Mouse (Mus musculus) forebrain, embryonic 15.5 days (tissue): ENCODE results near the gene B3gat3. TPM values are rescaled to one million over a fixed set of nuclear protein-coding genes. Genes with fewer than 3 reads are reported as not detected.

Source experiments
- ATAC-seq: fragments of 200-750 bp; cut with Nextera tagmentation; replicated peaks from 2 replicates; pipeline ENCODE4 v1.8.0; 2017; ENCODE audit warnings: mild to moderate bottlenecking, moderate TSS enrichment, moderate library complexity
- H3K27ac ChIP-seq: fragments of 300-500 bp; sonication (generic); replicated peaks from 2 replicates; pipeline ENCODE4 v1.5.1; 2015; ENCODE audit warnings: mild to moderate bottlenecking, inconsistent platforms
- H3K27me3 ChIP-seq: fragments of 300-500 bp; sonication (generic); 2 replicates; pipeline ENCODE4 v1.6.1; 2015; ENCODE audit warnings: inconsistent platforms
- H3K36me3 ChIP-seq: fragments of 300-500 bp; sonication (generic); 2 replicates; pipeline ENCODE4 v1.6.1; 2015; ENCODE audit warnings: mild to moderate bottlenecking, inconsistent platforms
- H3K4me1 ChIP-seq: fragments of 300-500 bp; sonication (generic); 2 replicates; pipeline ENCODE4 v1.6.1; 2015; ENCODE audit warnings: inconsistent platforms
- H3K4me2 ChIP-seq: fragments of 300-500 bp; sonication (generic); replicated peaks from 2 replicates; pipeline ENCODE4 v1.6.1; 2015; ENCODE audit warnings: mild to moderate bottlenecking, inconsistent platforms
- H3K4me3 ChIP-seq: fragments of 300-500 bp; sonication (generic); 2 replicates; pipeline ENCODE4 v1.5.1; 2015; ENCODE audit warnings: mild to moderate bottlenecking, inconsistent platforms
- H3K9ac ChIP-seq: fragments of 300-500 bp; sonication (generic); replicated peaks from 2 replicates; pipeline ENCODE4 v1.6.1; 2015; ENCODE audit warnings: mild to moderate bottlenecking, inconsistent platforms
- H3K9me3 ChIP-seq: fragments of 300-500 bp; sonication (generic); 2 replicates; pipeline ENCODE4 v1.6.1; 2016; ENCODE audit warnings: inconsistent platforms
- WGBS: fragments of 180-500 bp; shearing (Covaris S2); methylation state at CpG from one replicate; pipeline ENCODE4 v1.1.7; 2015; ENCODE audit warnings: mixed read lengths; 5-methylcytosine and 5-hydroxymethylcytosine counted together
- polyA plus RNA-seq: library from polyadenylated mRNA; unstranded; fragments of >200 nt; fragmentation: Nextera tagmentation; extraction: Ambion mirVana; gene quantifications from 2 replicates; pipeline ENCODE4 v1.2.1, GENCODE M21; 2015

The B3gat3 gene
- polyA plus RNA-seq, 1 experiment from 2014 or later: 81.0 TPM

DNA sequence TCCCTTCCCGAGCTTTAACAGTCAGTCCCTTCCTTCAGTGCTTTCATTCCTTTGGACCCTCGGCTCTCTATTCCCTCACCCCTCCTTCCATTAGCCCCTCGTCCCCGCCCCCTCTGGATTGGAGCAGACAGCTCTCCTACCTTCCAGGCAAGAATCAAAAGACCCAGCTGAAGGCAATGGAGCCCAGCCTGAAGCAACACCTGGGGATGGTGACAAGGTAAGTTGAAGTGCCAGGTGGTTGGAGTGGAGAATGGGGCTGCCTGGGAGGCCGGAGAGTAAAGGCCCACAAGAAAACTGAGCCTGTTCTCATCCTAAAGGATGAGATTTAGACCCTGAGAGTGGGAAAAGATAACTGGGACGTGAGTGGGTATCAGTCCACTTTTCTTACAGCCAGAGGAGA is 11.6 kb upstream of the B3gat3 start:
- Histone ChIP-seq H3K4me3 (no peak overlapping the region), H3K27me3 (no peaks in the 10 kb centered on the region), H3K4me1 (no peaks in the 10 kb centered on the region), H3K27ac (no peak overlapping the region), H3K9ac (no peak overlapping the region), H3K9me3 (no peaks in the 10 kb centered on the region), H3K4me2 (no peak overlapping the region), H3K36me3 (peaks cover 96% of the 10 kb centered on the region)
- ATAC-seq: no peak
- 93% methylated on average over 6 of the region's 6 CpGs for WGBS

DNA sequence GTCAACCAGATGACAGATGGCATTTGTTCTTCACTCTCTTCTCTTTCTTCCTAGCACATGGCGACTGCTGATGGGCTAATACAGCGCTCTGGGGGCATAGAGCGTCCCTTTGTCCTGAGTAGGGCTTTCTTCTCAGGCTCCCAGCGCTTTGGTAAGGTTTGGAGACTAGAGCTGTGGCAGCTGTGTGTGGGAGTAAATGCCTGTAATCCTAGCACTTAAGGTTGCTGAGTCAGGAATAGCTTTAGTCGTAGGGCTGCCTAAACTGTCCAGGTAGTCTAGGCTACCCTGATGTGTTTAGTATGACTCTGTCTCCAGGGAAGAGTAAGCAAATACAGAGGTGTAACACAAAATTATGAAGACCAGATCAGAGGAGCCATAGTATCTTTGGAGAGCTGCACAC is 8.4 kb upstream of the B3gat3 start:
- Histone ChIP-seq H3K36me3 (peaks cover 98% of the 10 kb centered on the region), H3K9ac (no peak overlapping the region), H3K9me3 (no peaks in the 10 kb centered on the region), H3K4me1 (no peaks in the 10 kb centered on the region), H3K27ac (no peak overlapping the region), H3K27me3 (no peaks in the 10 kb centered on the region), H3K4me2 (no peak overlapping the region), H3K4me3 (no peak overlapping the region)
- ATAC-seq: no peak
- WGBS: 87% methylated on average over 5 of the region's 5 CpGs

DNA sequence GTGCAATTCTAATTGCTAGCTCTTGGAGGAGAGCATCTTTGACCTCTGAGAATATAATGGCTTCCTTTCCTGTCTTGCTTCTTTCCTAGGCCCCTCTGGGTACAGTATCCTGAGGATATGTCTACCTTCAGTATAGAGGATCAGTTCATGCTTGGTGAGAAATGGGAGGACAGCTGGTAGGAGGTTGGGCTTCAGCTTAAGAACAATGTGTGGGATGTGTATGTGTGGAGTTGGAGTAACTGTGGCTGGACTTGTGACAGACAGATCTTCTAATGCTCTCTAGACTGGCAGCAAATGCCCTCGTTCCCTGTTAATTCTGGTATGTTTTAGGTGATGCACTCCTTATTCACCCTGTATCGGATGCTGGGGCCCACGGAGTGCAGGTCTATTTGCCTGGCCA is 6.0 kb upstream of the B3gat3 start:
- H3K27ac ChIP-seq: no peak overlapping the region
- ATAC-seq: no peak
- no peaks in the 10 kb centered on the region for H3K9me3 ChIP-seq
- no peak overlapping the region for H3K4me3 ChIP-seq
- H3K36me3 ChIP-seq: peaks cover 77% of the 10 kb centered on the region
- no peak overlapping the region for H3K4me2 ChIP-seq
- no peak overlapping the region for H3K9ac ChIP-seq
- WGBS: 95% methylated on average over 3 of the region's 3 CpGs
- no peaks in the 10 kb centered on the region for H3K27me3 ChIP-seq
- H3K4me1 ChIP-seq: no peaks in the 10 kb centered on the region

DNA sequence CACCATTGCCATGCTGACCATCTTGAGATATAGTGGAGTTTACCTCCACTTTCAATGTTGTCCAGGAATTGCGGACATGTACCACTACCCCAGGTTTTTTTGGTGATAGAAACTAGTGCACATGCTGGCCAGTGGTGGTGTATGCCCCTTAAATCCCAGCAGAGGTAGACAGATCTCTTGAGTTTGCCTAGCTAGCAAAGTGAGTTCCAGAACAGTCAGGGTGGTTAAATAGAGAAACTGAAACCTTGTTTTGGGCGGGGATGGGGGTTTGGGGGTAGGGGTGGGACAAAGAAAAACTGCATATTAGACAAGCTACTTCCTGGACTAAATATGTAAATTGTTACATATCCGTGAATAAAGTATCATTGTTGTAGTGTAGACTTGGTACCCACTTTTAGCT is 1.2 kb upstream of the B3gat3 start:
- H3K4me1 ChIP-seq: peaks cover 18% of the 10 kb centered on the region
- ATAC-seq: no peak
- no peak overlapping the region for H3K4me3 ChIP-seq
- no peaks in the 10 kb centered on the region for H3K27me3 ChIP-seq
- 95% methylated on average over 3 of the region's 3 CpGs for WGBS
- no peak overlapping the region for H3K27ac ChIP-seq
- no peaks in the 10 kb centered on the region for H3K9me3 ChIP-seq
- no peak overlapping the region for H3K9ac ChIP-seq
- H3K4me2 ChIP-seq: no peak overlapping the region
- peaks cover 29% of the 10 kb centered on the region for H3K36me3 ChIP-seq

DNA sequence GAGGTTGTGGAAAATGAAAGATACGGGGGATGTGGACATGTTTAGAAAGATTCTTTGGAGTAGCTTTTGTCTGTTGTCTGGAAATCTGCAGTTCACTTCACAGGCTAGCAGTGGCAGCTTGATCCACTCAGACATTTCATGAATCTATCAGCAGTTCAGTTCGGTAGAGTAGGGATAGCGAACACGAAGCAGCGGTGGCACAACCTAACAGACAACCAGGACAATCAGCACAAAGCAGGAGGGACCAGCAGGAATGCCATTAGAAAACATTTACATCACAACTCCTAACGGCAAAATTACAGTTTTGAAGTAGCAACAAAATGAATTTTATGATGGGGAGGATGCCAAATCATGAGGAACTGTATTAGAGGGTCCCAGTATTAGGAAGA is 496 bp upstream of the B3gat3 start:
- ATAC-seq: 0 out of 2 replicates have a peak, but pooled peaks have one; percentile 10
- peak overlapping the region; percentile 85 for H3K27ac ChIP-seq
- H3K4me1 ChIP-seq: peaks cover 18% of the 10 kb centered on the region
- H3K36me3 ChIP-seq: peaks cover 26% of the 10 kb centered on the region
- H3K9me3 ChIP-seq: no peaks in the 10 kb centered on the region
- H3K4me2 ChIP-seq: peak overlapping the region; percentile 68
- peak overlapping the region; percentile 74 for H3K4me3 ChIP-seq
- H3K27me3 ChIP-seq: no peaks in the 10 kb centered on the region
- peak overlapping the region; percentile 81 for H3K9ac ChIP-seq
- WGBS: 68% methylated on average over 6 of the region's 6 CpGs

DNA sequence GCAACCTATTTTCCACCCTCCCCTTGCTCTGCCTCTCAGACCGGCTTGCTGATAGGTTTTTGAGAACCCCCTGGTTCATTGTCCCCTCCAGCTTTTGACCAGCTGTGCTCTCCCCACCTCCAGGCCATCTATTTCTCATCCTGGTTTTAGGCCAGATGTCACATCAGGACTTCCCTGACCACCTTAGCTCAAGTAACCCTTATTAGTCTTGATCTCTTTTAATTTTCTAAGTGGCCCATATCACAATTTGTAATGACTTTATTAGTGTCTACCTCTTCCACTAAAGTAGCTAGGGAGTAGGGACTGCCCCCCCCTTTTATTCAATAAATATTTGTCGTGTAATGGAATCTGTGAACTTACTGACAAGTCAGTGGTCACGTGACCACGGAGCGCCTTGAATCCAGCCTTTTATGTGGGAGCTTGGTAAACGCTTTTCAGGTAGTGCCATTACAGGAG is 690 bp downstream of the B3gat3 start:
- no peak; the same call in 1 of the 2 replicates for ATAC-seq
- Histone ChIP-seq H3K27me3 (no peaks in the 10 kb centered on the region), H3K36me3 (peaks cover 19% of the 10 kb centered on the region), H3K9ac (peak overlapping the region; percentile 81), H3K4me3 (peak overlapping the region; percentile 74), H3K9me3 (no peaks in the 10 kb centered on the region), H3K27ac (peak overlapping the region; percentile 85), H3K4me1 (peaks cover 18% of the 10 kb centered on the region), H3K4me2 (peak overlapping the region; percentile 68)
- WGBS: under 1% methylated on average over 6 of the region's 6 CpGs

DNA sequence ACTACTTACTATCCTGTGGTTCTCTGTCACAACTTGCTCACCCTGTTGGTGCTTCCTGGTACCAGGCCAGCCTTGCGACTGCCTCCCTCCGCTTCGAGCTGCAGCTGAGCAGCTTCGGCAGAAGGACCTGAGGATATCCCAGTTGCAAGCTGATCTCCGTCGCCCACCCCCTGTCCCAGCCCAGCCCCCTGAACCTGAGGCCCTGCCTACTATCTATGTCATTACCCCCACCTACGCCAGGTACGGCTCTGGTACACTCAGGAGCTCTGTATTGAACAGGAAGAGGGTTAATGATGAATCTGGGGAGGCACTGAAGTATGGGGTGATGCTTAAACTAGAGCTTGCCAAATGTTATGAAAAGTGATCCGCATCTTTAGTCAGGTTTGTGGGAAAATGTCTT is 1.6 kb downstream of the B3gat3 start:
- H3K27ac ChIP-seq: no peak overlapping the region
- no peaks in the 10 kb centered on the region for H3K9me3 ChIP-seq
- no peak overlapping the region for H3K9ac ChIP-seq
- H3K4me2 ChIP-seq: 0 out of 2 replicates have a peak overlapping the region, but pooled peaks have one; percentile 8
- ATAC-seq: no peak
- no peaks in the 10 kb centered on the region for H3K27me3 ChIP-seq
- peak overlapping the region; percentile 74 for H3K4me3 ChIP-seq
- peaks cover 18% of the 10 kb centered on the region for H3K4me1 ChIP-seq
- 84% methylated on average over 9 of the region's 9 CpGs for WGBS
- H3K36me3 ChIP-seq: peaks cover 21% of the 10 kb centered on the region

DNA sequence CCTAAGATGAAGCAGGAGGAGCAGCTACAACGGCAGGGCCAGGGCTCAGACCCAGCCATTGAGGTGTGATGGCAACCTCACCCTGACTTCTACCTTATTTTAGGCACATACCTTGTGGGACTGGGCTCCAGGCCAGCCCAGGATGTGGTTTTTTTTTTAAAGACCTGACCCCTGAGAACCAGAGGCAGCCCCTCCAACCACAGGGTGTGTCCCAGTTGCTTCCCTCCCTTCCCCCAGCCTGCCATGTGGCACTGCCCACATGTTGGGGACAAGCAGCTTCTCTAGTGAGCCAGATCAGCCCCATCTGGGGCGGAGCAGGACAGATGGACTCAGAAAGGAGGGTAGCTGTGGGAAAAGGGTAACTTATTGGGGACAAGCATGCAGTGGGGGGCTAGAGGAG is 6.6 kb downstream of the B3gat3 start:
- Histone ChIP-seq H3K27me3 (no peaks in the 10 kb centered on the region), H3K9ac (no peak overlapping the region), H3K9me3 (no peaks in the 10 kb centered on the region), H3K27ac (no peak overlapping the region), H3K4me2 (no peak overlapping the region), H3K36me3 (peaks cover 28% of the 10 kb centered on the region), H3K4me3 (no peak overlapping the region), H3K4me1 (peaks cover 18% of the 10 kb centered on the region)
- WGBS: 91% methylated on average over 2 of the region's 2 CpGs
- ATAC-seq: no peak

DNA sequence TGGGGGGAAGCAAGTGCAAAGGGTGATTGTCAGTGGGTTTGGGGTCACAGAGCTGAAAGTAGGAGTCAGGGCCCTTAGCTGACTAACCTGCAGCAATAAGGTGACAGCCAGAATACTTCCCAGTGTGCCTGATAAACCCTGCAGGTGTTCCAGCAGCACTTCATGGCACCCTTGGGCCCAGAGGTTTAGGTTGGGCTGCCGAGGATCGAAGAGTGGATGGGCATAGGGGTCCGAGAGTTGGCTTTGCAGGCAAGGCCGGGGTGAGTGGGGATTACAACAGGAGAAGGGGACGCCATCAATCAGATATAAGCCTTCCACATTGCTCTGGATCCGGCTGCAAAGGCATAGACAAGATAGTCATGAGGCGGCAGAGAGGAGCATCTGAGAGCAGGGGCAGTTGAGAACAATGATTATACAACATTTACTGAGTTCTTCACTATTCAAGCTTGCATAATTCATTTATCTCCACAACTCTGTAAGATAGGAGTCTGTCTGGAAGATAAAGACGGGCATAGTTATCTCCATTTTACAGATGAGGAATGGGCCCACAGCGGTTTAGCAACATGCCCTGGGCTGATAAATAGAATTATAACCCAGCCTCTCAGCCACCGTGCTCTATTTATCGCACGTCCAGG is 7.8 kb downstream of the B3gat3 start:
- H3K27ac ChIP-seq: no peak overlapping the region
- H3K27me3 ChIP-seq: no peaks in the 10 kb centered on the region
- peaks cover 16% of the 10 kb centered on the region for H3K4me1 ChIP-seq
- 92% methylated on average over 12 of the region's 12 CpGs for WGBS
- no peak overlapping the region for H3K4me2 ChIP-seq
- ATAC-seq: no peak
- H3K9ac ChIP-seq: no peak overlapping the region
- H3K9me3 ChIP-seq: no peaks in the 10 kb centered on the region
- H3K4me3 ChIP-seq: no peak overlapping the region
- H3K36me3 ChIP-seq: peaks cover 28% of the 10 kb centered on the region

DNA sequence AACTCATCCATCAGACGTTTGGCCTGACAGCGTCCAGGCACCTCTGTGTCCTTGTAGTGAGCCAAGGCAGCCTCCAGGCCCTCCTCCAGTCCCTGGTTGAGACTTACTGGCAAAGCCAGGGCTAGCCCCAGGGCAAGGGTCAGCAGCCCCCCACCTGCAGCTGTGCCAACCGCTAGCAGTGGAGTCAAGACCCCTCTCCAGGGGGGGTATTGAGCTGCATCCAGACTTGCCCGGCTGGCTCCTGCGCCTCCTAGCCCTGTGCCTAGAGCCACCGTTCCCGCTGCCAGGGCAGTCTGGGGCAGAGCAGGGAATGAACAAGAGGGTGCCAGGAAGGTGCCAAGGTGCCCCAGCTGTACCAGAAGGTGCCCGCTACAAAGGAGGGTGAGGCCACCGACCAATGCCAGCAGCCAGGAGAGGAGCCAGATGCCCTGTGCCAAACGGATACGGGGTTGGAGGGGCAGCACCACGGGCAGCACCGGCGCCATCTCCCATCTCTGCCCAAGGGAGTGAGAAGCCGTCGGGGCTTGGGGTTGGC is 8.6 kb downstream of the B3gat3 start:
- no peaks in the 10 kb centered on the region for H3K27me3 ChIP-seq
- no peaks in the 10 kb centered on the region for H3K9me3 ChIP-seq
- WGBS: 11% methylated on average over 16 of the region's 16 CpGs
- H3K9ac ChIP-seq: peak overlapping the region; percentile 59
- peak overlapping the region; percentile 50 for H3K4me3 ChIP-seq
- H3K36me3 ChIP-seq: peaks cover 28% of the 10 kb centered on the region
- peak overlapping the region; percentile 67 for H3K4me2 ChIP-seq
- peak; percentile 33; the same call in 1 of the 2 replicates for ATAC-seq
- H3K4me1 ChIP-seq: peaks cover 16% of the 10 kb centered on the region
- H3K27ac ChIP-seq: 0 out of 2 replicates have a peak overlapping the region, but pooled peaks have one; percentile 12

DNA sequence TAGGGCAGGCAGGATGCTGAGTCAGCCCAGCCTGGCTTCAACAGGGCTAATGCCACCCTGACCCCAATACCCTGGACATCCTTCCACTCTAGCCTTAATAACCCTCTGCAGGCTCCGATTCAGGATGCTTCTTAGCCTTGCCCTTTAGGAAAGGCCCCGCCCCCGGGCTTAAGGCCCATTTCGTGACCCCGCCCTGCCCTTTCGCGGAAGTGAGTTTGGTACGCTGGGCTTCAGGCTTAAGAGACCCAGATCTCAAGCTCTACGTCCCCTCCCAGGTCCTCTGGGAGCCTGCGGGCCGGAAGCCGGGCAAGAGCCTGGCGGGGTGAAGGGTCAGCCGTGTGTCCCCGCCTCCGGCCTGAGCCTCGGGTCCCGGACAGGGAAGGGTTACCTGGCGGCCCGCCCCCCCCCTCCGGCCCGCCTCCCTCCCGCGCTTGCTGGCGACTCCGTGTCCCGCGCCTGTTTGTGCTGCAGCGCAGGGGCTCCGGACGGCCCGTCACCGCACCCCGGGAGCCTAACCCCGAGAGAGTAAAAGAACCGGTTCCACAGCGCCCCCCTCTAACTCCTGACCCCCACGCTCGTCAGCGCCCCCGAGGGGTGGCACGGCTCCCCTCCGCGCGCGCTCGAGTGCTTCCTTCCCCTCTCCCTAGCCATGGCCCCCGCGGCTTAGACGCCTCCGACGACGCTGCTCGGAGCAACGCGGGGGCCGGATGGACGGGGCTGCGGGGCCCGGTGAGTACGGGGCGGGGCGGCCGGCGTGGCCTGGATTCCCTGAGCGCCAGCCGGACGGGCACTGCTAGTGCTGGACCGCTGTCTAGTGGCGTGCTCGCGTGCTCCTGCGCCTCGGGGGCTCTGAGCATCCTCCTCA is 9.3 kb downstream of the B3gat3 start, which contains the start of the genes Rom1 and Eml3:
TSS of gene Rom1 (minus strand) at position 133 of the 865 bp plus-strand sequence.
TSS of gene Eml3 (plus strand) at position 329 of the 865 bp plus-strand sequence.
- Histone ChIP-seq H3K9me3 (no peaks in the 10 kb centered on the region), H3K4me3 (peak within 1 kb of the TSS; percentile 50), H3K27ac (peak within 1 kb of the TSS; percentile 12; the same call in 1 of the 2 replicates), H3K36me3 (peaks cover 26% of the 10 kb centered on the region), H3K4me2 (peak within 1 kb of the TSS; percentile 67), H3K9ac (peak within 1 kb of the TSS; percentile 59), H3K4me1 (peaks cover 16% of the 10 kb centered on the region), H3K27me3 (no peaks in the 10 kb centered on the region)
- peak; percentile 64 for ATAC-seq
- under 1% methylated on average over 64 of the region's 74 CpGs for WGBS

DNA sequence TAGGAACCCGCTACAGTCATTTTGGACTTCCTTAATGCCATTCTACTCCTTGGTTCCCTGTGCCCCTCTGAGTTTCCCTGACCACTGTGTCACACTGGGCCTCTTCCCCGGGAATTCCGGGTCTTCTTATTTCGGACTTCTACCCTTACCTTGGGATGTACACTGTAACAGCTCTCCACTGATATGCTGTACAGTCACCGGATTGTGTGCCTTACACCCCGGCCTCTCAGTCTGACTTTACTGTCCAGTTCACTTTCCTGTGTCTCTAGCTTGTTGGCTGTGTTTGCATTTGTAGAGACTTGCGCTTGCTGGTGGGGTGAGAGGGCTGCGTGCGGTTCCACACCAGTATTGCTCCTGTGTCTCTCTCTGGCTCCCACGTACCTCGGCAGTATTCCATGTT is 9.9 kb downstream of the B3gat3 start:
- Histone ChIP-seq H3K4me2 (peak overlapping the region; percentile 67), H3K36me3 (peaks cover 25% of the 10 kb centered on the region), H3K9ac (peak overlapping the region; percentile 59), H3K4me3 (peak overlapping the region; percentile 50), H3K9me3 (no peaks in the 10 kb centered on the region), H3K27ac (no peak overlapping the region), H3K27me3 (no peaks in the 10 kb centered on the region), H3K4me1 (peaks cover 16% of the 10 kb centered on the region)
- WGBS: 17% methylated on average over 11 of the region's 11 CpGs
- ATAC-seq: peak; percentile 14; the same call in 1 of the 2 replicates
